Mouse (Mus musculus) limb, embryonic 14.5 days (tissue): Measurements from ENCODE around the gene Grxcr1. TPM values are rescaled to one million over a fixed set of nuclear protein-coding genes. Genes with fewer than 3 reads are reported as not detected.

Experiments used
- ATAC-seq: fragments of 200-750 bp; cut with Nextera tagmentation; 2 replicates; pipeline ENCODE4 v1.8.0; 2017; ENCODE audit warnings: low read depth, moderate number of reproducible peaks, moderate TSS enrichment; ENCODE audit not compliant: low FRiP score
- DNase-seq: peaks from one replicate; pipeline ENCODE4 v3.0.0-alpha.2; 2015; ENCODE audit warnings: low spot score
- H3K27ac ChIP-seq: fragments of 300-500 bp; sonication (generic); replicated peaks from 2 replicates; pipeline ENCODE4 v1.5.1; 2014; ENCODE audit warnings: low read depth, mild to moderate bottlenecking, low read length, moderate library complexity, mixed read lengths
- H3K27me3 ChIP-seq: fragments of 300-500 bp; sonication (generic); 2 replicates; pipeline ENCODE4 v1.6.1; 2014; ENCODE audit warnings: low read length, mixed read lengths; ENCODE audit not compliant: control insufficient read depth, insufficient read depth
- H3K36me3 ChIP-seq: fragments of 300-500 bp; sonication (generic); 2 replicates; pipeline ENCODE4 v1.6.1; 2014; ENCODE audit warnings: mild to moderate bottlenecking, low read length, moderate library complexity, mixed read lengths; ENCODE audit not compliant: control insufficient read depth, insufficient read depth
- H3K4me1 ChIP-seq: fragments of 300-500 bp; sonication (generic); 2 replicates; pipeline ENCODE4 v1.6.1; 2014; ENCODE audit warnings: antibody characterized with exemption, low read length, mixed read lengths; ENCODE audit not compliant: control insufficient read depth, insufficient read depth
- H3K4me2 ChIP-seq: fragments of 300-500 bp; sonication (generic); replicated peaks from 2 replicates; pipeline ENCODE4 v1.6.1; 2014; ENCODE audit warnings: low read depth, mild to moderate bottlenecking, low read length, moderate library complexity; ENCODE audit not compliant: severe bottlenecking
- H3K4me3 ChIP-seq: fragments of 300-500 bp; sonication (generic); replicated peaks from 2 replicates; pipeline ENCODE4 v1.5.1; 2014; ENCODE audit warnings: low read length
- H3K9ac ChIP-seq: fragments of 300-500 bp; sonication (generic); 2 replicates; pipeline ENCODE4 v1.6.1; 2014; ENCODE audit warnings: mild to moderate bottlenecking, low read depth, low read length, moderate library complexity; ENCODE audit not compliant: severe bottlenecking
- H3K9me3 ChIP-seq: fragments of 300-500 bp; sonication (generic); 2 replicates; pipeline ENCODE4 v1.6.1; 2016; ENCODE audit warnings: low read length; ENCODE audit not compliant: control insufficient read depth
- POLR2A ChIP-seq: fragments of 200-500 bp; IDR thresholded peaks from 2 replicates; pipeline ENCODE4 v1.8.0; 2012; ENCODE audit warnings: inconsistent platforms, mild to moderate bottlenecking, moderate library complexity, borderline replicate concordance; ENCODE audit not compliant: insufficient read depth, insufficient read length; ENCODE audit errors: extremely low read depth
- WGBS: fragments of 180-500 bp; shearing (Covaris S2); extraction: QIAGEN DNeasy Blood & Tissue Kit; methylation state at CpG from one replicate; pipeline ENCODE4 v1.1.7; 2014; 5-methylcytosine and 5-hydroxymethylcytosine counted together
- polyA plus RNA-seq, 2 experiments: library from polyadenylated mRNA; depleted of rRNA in 1 of 2; stranded (reverse) in 1 of 2; unstranded in 1 of 2; fragments of >200 nt; fragmentation: Nextera tagmentation in 1 of 2; extraction: Ambion mirVana in 1 of 2; gene quantifications; 2 replicates each; pipeline versions ENCODE4 v1.2.1 to v1.2.3; 2012 to 2014

Grxcr1 gene
- polyA plus RNA-seq, 2 experiments: not detected

- no peak for TF ChIP-seq POLR2A
Observed at GRCm38 (mm10) chr5:68051101-68051500, 19.5 kb downstream of the Grxcr1 start.

GRCm38 (mm10) chr5:68057574-68057973, 25.9 kb downstream of the Grxcr1 start:
- no peak overlapping the region for H3K4me2 ChIP-seq
- no peak overlapping the region for H3K4me3 ChIP-seq
- no peak overlapping the region for H3K9ac ChIP-seq
- no peaks in the 10 kb centered on the region for H3K4me1 ChIP-seq
- ATAC-seq (no peak), DNase-seq (no peak)
- WGBS: 94% methylated on average over 3 of the region's 3 CpGs
- no peaks in the 10 kb centered on the region for H3K9me3 ChIP-seq
- no peak overlapping the region for H3K27ac ChIP-seq
- no peak for TF ChIP-seq POLR2A
- H3K27me3 ChIP-seq: no peaks in the 10 kb centered on the region
- no peaks in the 10 kb centered on the region for H3K36me3 ChIP-seq

More at GRCm38 (mm10) chr5:68051101-68051500, 19.5 kb downstream of the Grxcr1 start:
- H3K4me3 ChIP-seq: no peak overlapping the region
- no peak overlapping the region for H3K4me2 ChIP-seq
- no peaks in the 10 kb centered on the region for H3K27me3 ChIP-seq
- no peaks in the 10 kb centered on the region for H3K4me1 ChIP-seq
- no peak overlapping the region for H3K9ac ChIP-seq
- ATAC-seq: no peak
- no peaks in the 10 kb centered on the region for H3K9me3 ChIP-seq
- H3K27ac ChIP-seq: no peak overlapping the region
- DNase-seq: no peak
- WGBS: 62% methylated on average over 5 of the region's 5 CpGs
- H3K36me3 ChIP-seq: no peaks in the 10 kb centered on the region

- Histone ChIP-seq H3K27me3 (no peaks in the 10 kb centered on the region), H3K9me3 (no peaks in the 10 kb centered on the region), H3K36me3 (no peaks in the 10 kb centered on the region), H3K4me3 (no peak overlapping the region), H3K27ac (no peak overlapping the region), H3K4me1 (no peaks in the 10 kb centered on the region), H3K9ac (no peak overlapping the region), H3K4me2 (no peak overlapping the region)
- DNase-seq (no peak), ATAC-seq (no peak)
- WGBS: 27% methylated on average over 4 of the region's 4 CpGs
- no peak for TF ChIP-seq POLR2A
Observed at GRCm38 (mm10) chr5:68068694-68069093, 37.1 kb downstream of the Grxcr1 start.

- no peak for TF ChIP-seq POLR2A
- no peaks in the 10 kb centered on the region for H3K9me3 ChIP-seq
- no peaks in the 10 kb centered on the region for H3K36me3 ChIP-seq
- no peaks in the 10 kb centered on the region for H3K4me1 ChIP-seq
- WGBS: 72% methylated on average over 3 of the region's 3 CpGs
- no peak overlapping the region for H3K27ac ChIP-seq
- no peak for DNase-seq
- no peak for ATAC-seq
- H3K4me3 ChIP-seq: no peak overlapping the region
- no peak overlapping the region for H3K9ac ChIP-seq
- H3K4me2 ChIP-seq: no peak overlapping the region
- no peaks in the 10 kb centered on the region for H3K27me3 ChIP-seq
Observed at GRCm38 (mm10) chr5:68070308-68070707, 38.7 kb downstream of the Grxcr1 start.

- 90% methylated on average over 4 of the region's 4 CpGs for WGBS
- Histone ChIP-seq H3K36me3 (no peaks in the 10 kb centered on the region), H3K27me3 (no peaks in the 10 kb centered on the region), H3K27ac (no peak overlapping the region), H3K4me3 (no peak overlapping the region), H3K9me3 (no peaks in the 10 kb centered on the region), H3K4me1 (no peaks in the 10 kb centered on the region), H3K4me2 (no peak overlapping the region), H3K9ac (no peak overlapping the region)
- DNase-seq (no peak), ATAC-seq (no peak)
- no peak for TF ChIP-seq POLR2A
Observed at GRCm38 (mm10) chr5:68071857-68072256, 40.2 kb downstream of the Grxcr1 start.
